Mouse (Mus musculus) liver, postnatal 0 days (tissue): ENCODE measurements around the gene Klf11.
"Not testable (repeated sequence)": the region's sequence is repeated elsewhere in the genome, so short reads cannot be mapped to it uniquely, and the experiment has no call there.

ENCODE experiments used
- CTCF ChIP-seq: sonication (generic); IDR thresholded peaks from 2 replicates; pipeline ENCODE4 v1.5.1; 2016; ENCODE audit warnings: antibody characterized with exemption, low read depth
- EP300 ChIP-seq: IDR thresholded peaks from 2 replicates; pipeline ENCODE4 v1.6.1; 2016; ENCODE audit warnings: antibody characterized with exemption, low read depth, mild to moderate bottlenecking

DNA sequence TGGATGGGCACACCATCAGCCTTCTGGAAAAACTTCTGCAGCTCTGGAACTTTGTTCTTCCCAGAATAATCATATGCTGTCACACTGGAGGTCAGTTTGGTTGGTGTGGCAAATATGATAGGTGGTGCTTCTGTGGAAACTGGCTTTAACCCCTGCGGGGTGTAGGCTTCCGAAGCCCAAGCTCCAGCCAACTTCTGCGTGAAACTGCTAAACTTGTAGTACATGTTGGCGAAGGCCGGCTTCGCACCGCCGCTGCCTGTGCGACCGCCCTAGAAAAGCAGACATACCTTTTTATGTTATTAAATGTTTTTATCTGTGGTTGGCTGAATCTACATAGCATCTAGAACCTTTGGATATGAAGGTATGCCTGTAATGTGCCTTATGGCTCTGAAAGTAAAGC, 12.3 kb upstream of the Klf11 start:
- not testable (repeated sequence) for TF ChIP-seq CTCF, EP300
